Mouse (Mus musculus) forebrain, embryonic 12.5 days (tissue): ENCODE results near the gene Zrsr1. TPM values are rescaled to one million over a fixed set of nuclear protein-coding genes. Genes with fewer than 3 reads are reported as not detected.

Experiments used
- ATAC-seq: fragments of 200-750 bp; cut with Nextera tagmentation; 2 replicates; pipeline ENCODE4 v1.8.0; 2017; ENCODE audit warnings: moderate TSS enrichment; ENCODE audit not compliant: low FRiP score
- H3K27ac ChIP-seq: fragments of 300-500 bp; sonication (generic); 2 replicates; pipeline ENCODE4 v1.5.1; 2016; ENCODE audit warnings: mild to moderate bottlenecking
- H3K27me3 ChIP-seq: fragments of 300-500 bp; sonication (generic); 2 replicates; pipeline ENCODE4 v1.6.1; 2016; ENCODE audit warnings: mild to moderate bottlenecking
- H3K36me3 ChIP-seq: fragments of 300-500 bp; sonication (generic); replicated peaks from 2 replicates; pipeline ENCODE4 v1.6.1; 2016; ENCODE audit warnings: mild to moderate bottlenecking
- H3K4me1 ChIP-seq: fragments of 300-500 bp; sonication (generic); 2 replicates; pipeline ENCODE4 v1.6.1; 2016
- H3K4me2 ChIP-seq: fragments of 300-500 bp; sonication (generic); 2 replicates; pipeline ENCODE4 v1.6.1; 2016; ENCODE audit warnings: mild to moderate bottlenecking, moderate library complexity
- H3K4me3 ChIP-seq: fragments of 300-500 bp; sonication (generic); replicated peaks from 2 replicates; pipeline ENCODE4 v1.5.1; 2016; ENCODE audit warnings: mild to moderate bottlenecking
- H3K9ac ChIP-seq: fragments of 300-500 bp; sonication (generic); 2 replicates; pipeline ENCODE4 v1.6.1; 2016; ENCODE audit warnings: mild to moderate bottlenecking
- H3K9me3 ChIP-seq: fragments of 300-500 bp; sonication (generic); 2 replicates; pipeline ENCODE4 v1.6.1; 2016
- WGBS: fragments of 180-500 bp; shearing (Covaris S2); methylation state at CpG from one replicate; pipeline ENCODE4 v1.1.7; 2016; 5-methylcytosine and 5-hydroxymethylcytosine counted together
- polyA plus RNA-seq: library from polyadenylated mRNA; unstranded; fragments of >200 nt; fragmentation: Nextera tagmentation; extraction: Ambion mirVana; gene quantifications from 2 replicates; pipeline ENCODE4 v1.2.1, GENCODE M21; 2016

Zrsr1 gene
- polyA plus RNA-seq, 1 experiment from 2014 or later: 4.2 TPM

DNA sequence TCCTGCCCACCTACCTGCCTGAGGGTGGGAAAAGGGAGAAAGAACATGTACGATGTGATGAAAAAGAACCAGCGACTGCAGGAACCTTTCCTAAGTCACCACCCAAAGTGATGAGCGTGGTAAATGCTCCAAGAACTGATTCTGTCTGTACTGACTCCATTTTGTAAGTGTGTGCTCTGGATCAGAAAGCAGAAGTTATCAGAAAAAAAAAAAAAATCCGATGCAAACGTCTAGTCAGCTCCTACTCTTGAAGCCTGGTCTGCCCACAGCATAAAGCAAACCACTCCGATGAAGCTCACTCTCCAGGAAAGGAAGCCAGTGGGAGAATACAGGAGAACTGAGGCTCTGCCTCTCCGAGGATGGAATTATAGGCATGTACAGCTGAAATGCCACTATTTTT is 19.1 kb upstream of the Zrsr1 start:
- Histone ChIP-seq H3K36me3 (peaks cover 4% of the 10 kb centered on the region; the same call in 1 of the 2 replicates), H3K4me2 (no peak overlapping the region), H3K27me3 (no peaks in the 10 kb centered on the region), H3K9me3 (no peaks in the 10 kb centered on the region), H3K9ac (no peak overlapping the region), H3K27ac (no peak overlapping the region), H3K4me3 (no peak overlapping the region), H3K4me1 (no peaks in the 10 kb centered on the region)
- ATAC-seq: no peak
- 92% methylated on average over 7 of the region's 7 CpGs for WGBS

DNA sequence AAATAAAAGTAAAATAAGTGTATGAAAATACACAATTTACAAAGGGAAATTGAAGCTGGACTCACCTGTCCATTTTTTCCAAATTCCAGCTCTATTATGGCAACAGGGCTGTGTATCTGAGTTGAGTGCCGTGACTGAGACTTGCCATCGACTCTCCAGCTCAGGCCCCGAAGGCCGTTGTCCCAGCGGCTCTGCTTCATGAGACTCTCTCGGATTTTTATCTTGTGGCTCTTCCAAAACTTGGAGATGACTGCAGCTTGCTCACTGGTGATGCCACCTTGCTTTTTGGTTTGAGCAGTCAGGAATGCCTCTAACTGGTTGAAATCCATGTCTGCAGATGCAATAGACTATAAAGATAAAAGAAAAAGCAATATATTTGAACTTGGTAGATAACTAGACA is 15.5 kb upstream of the Zrsr1 start:
- WGBS: 92% methylated on average over 6 of the region's 6 CpGs

GRCm38 (mm10) chr11:22956830-22957229 is 15.0 kb upstream of the Zrsr1 start:
- no peak overlapping the region for H3K27ac ChIP-seq
- ATAC-seq: no peak
- no peaks in the 10 kb centered on the region for H3K4me1 ChIP-seq
- H3K4me2 ChIP-seq: no peak overlapping the region
- no peaks in the 10 kb centered on the region for H3K9me3 ChIP-seq
- H3K36me3 ChIP-seq: peaks cover 4% of the 10 kb centered on the region; the same call in 1 of the 2 replicates
- WGBS: 80% methylated on average over 4 of the region's 4 CpGs
- H3K4me3 ChIP-seq: no peak overlapping the region
- no peaks in the 10 kb centered on the region for H3K27me3 ChIP-seq
- no peak overlapping the region for H3K9ac ChIP-seq

More for the DNA sequence above, 15.5 kb upstream of the Zrsr1 start:
- H3K9me3 ChIP-seq: no peaks in the 10 kb centered on the region
- no peaks in the 10 kb centered on the region for H3K27me3 ChIP-seq
- no peak overlapping the region for H3K4me3 ChIP-seq
- H3K36me3 ChIP-seq: peaks cover 4% of the 10 kb centered on the region; the same call in 1 of the 2 replicates
- no peaks in the 10 kb centered on the region for H3K4me1 ChIP-seq
- no peak for ATAC-seq
- H3K27ac ChIP-seq: no peak overlapping the region
- H3K9ac ChIP-seq: no peak overlapping the region
- no peak overlapping the region for H3K4me2 ChIP-seq

DNA sequence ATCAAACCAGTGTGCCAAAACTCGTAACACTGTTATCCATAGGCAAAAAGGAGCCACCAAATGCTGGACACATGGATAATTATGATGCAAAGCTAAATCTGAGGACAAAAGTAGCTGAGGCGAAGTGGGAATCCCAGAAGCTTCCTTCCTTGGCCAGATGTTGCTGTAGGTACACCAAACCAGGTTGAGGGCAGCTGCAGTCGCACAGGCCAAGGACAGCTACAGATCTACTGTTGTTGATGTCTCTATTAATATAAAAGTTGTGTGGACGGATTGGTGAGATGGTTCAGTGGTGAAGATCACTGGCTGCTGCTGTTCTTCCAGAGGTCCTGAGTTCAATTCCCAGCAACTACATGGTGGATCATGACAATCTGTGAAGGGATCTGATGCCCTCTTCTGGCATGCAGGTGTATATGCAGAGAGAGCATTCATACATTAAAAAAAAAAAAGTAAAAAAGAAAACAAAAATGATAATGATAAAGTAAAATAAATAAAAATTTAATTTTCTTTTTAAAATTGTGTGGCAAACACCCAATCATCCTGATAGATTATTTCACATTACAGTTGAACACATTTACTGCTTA is 13.9 kb upstream of the Zrsr1 start:
- no peak overlapping the region for H3K4me2 ChIP-seq
- H3K36me3 ChIP-seq: peaks cover 4% of the 10 kb centered on the region; the same call in 1 of the 2 replicates
- no peaks in the 10 kb centered on the region for H3K4me1 ChIP-seq
- H3K27ac ChIP-seq: no peak overlapping the region
- no peaks in the 10 kb centered on the region for H3K9me3 ChIP-seq
- H3K27me3 ChIP-seq: no peaks in the 10 kb centered on the region
- 92% methylated on average over 4 of the region's 4 CpGs for WGBS
- ATAC-seq: no peak
- no peak overlapping the region for H3K9ac ChIP-seq
- no peak overlapping the region for H3K4me3 ChIP-seq

- Histone ChIP-seq H3K27ac (no peak overlapping the region), H3K27me3 (no peaks in the 10 kb centered on the region), H3K4me3 (no peak overlapping the region), H3K9ac (no peak overlapping the region), H3K4me2 (no peak overlapping the region), H3K4me1 (no peaks in the 10 kb centered on the region), H3K36me3 (peaks cover 5% of the 10 kb centered on the region; the same call in 1 of the 2 replicates), H3K9me3 (no peaks in the 10 kb centered on the region)
- 96% methylated on average over 1 of the region's 1 CpGs for WGBS
- 0 out of 2 replicates have a peak, but pooled peaks have one; percentile 41 for ATAC-seq
These were observed 9.7 kb upstream of the Zrsr1 start for GRCm38 (mm10) chr11:22962101-22962500.

- Histone ChIP-seq H3K4me2 (no peak overlapping the region), H3K36me3 (peaks cover 9% of the 10 kb centered on the region; the same call in 1 of the 2 replicates), H3K4me3 (no peak overlapping the region), H3K4me1 (no peaks in the 10 kb centered on the region), H3K27me3 (no peaks in the 10 kb centered on the region), H3K9me3 (no peaks in the 10 kb centered on the region), H3K27ac (no peak overlapping the region), H3K9ac (no peak overlapping the region)
- no peak for ATAC-seq
- 86% methylated on average over 4 of the region's 4 CpGs for WGBS
These were observed 7.4 kb upstream of the Zrsr1 start for GRCm38 (mm10) chr11:22964401-22964800.

DNA sequence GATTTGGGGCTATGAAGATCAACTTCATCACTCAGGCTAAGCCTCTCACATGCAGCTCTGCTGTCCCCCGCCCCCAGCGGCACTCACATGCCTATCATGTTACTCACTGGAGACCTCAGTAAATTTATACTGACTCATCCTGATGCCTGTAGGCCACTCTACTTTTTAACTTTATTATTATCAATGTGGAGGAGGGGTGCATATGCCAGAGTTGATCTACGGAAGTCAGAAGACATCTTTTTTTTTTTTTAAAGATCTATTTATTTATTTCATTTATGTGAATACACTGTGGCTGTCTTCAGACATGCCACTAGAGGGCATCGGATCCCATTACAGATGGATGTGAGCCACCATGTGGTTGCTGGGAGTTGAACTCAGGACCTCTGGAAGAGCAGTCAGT is 6.3 kb upstream of the Zrsr1 start:
- H3K27me3 ChIP-seq: no peaks in the 10 kb centered on the region
- no peak overlapping the region for H3K4me3 ChIP-seq
- H3K4me1 ChIP-seq: no peaks in the 10 kb centered on the region
- no peak for ATAC-seq
- peaks cover 14% of the 10 kb centered on the region; the same call in 1 of the 2 replicates for H3K36me3 ChIP-seq
- WGBS: 85% methylated on average over 4 of the region's 4 CpGs
- H3K9me3 ChIP-seq: 0 out of 2 replicates have a peak, but pooled peaks cover 1% of the 10 kb centered on the region
- H3K9ac ChIP-seq: no peak overlapping the region
- no peak overlapping the region for H3K4me2 ChIP-seq
- no peak overlapping the region for H3K27ac ChIP-seq

DNA sequence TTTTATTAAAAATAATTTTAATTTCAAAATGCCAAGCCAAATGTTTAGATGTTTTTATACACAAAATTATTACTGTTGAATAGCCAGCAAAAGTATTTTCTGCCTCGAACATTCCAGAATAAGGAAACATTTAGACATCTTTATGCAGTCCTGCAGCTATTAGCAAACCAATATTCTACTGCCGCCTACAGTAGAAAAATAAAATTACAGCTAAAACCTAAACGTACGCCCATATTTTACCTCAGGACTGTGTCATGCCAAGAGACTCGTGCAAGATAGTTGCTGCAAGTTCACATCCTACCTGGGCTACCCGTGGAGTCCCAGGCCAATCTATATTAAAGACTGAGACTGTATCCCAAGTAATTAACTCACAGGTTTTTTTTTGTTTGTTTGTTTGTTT is 2.3 kb upstream of the Zrsr1 start:
- Histone ChIP-seq H3K27ac (no peak overlapping the region), H3K27me3 (no peaks in the 10 kb centered on the region), H3K4me3 (no peak overlapping the region), H3K9me3 (peaks cover 26% of the 10 kb centered on the region), H3K4me2 (no peak overlapping the region), H3K36me3 (peaks cover 27% of the 10 kb centered on the region), H3K4me1 (peaks cover 5% of the 10 kb centered on the region), H3K9ac (no peak overlapping the region)
- WGBS: 72% methylated on average over 6 of the region's 6 CpGs
- ATAC-seq: no peak

DNA sequence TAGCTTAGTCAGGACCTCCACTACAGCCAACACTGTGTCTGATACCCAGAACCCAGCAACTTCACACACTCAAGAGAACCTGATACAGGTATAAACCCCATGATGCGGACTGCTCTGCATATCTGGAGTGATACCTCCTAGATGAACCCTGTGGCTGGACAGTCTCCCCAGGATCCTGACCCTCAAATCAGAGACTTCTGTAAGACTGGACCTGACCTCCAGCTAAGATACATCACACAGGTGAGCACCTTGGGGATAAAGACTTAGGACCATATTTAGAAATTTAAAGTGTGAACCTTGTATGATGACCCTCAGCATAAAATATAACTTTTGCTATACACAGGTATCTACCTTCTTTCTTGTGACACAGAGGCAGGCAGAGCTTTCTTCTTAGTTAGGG is 1.3 kb upstream of the Zrsr1 start:
- H3K9me3 ChIP-seq: peaks cover 26% of the 10 kb centered on the region
- H3K9ac ChIP-seq: no peak overlapping the region
- no peak overlapping the region for H3K27ac ChIP-seq
- H3K4me2 ChIP-seq: no peak overlapping the region
- peaks cover 7% of the 10 kb centered on the region for H3K4me1 ChIP-seq
- peaks cover 27% of the 10 kb centered on the region for H3K36me3 ChIP-seq
- no peak overlapping the region for H3K4me3 ChIP-seq
- ATAC-seq: no peak
- WGBS: 95% methylated on average over 1 of the region's 1 CpGs
- H3K27me3 ChIP-seq: no peaks in the 10 kb centered on the region

DNA sequence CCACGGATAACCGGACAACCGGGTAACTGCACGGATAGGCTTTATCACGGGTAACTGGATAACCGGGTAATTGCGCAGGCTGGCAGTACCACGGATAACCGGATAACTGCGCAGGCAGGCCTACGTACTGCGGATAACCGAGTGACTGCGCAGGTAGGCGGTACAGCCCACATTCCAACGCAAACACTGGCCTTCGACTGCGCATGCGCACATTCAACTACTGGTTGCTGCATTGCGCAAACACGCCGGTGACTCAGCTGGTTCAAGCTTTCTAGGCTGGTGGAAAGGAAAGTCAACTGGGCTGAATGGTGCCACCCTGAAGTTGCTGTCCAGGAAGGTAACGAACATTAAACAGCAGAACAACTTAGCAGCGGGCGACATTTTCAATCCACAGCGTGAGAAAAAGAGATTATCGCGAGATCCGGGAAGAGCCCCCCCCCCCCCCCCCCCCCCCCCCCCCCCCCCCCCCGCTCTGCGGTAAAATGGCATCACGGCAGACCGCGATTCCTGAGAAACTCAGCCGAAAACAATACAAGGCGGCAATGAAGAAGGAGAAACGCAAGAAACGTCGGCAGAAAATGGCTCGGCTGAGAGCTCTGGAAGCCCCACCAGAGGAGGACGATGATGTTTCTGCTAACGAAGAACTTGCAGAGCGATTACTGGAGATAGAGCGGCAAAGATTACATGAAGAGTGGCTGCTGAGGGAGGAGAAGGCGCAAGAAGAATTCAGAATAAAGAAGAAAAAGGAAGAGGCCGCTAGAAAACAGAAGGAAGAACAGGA is 1.1 kb downstream of the Zrsr1 start:
- Histone ChIP-seq H3K9ac (peak overlapping the region; percentile 59), H3K27ac (peak overlapping the region; percentile 69; the same call in 1 of the 2 replicates), H3K9me3 (peaks cover 26% of the 10 kb centered on the region), H3K4me1 (peaks cover 26% of the 10 kb centered on the region), H3K4me3 (peak overlapping the region; percentile 50), H3K4me2 (peak overlapping the region; percentile 65), H3K36me3 (peaks cover 24% of the 10 kb centered on the region), H3K27me3 (no peaks in the 10 kb centered on the region)
- ATAC-seq: peak; percentile 71
- WGBS: 47% methylated on average over 41 of the region's 46 CpGs

DNA sequence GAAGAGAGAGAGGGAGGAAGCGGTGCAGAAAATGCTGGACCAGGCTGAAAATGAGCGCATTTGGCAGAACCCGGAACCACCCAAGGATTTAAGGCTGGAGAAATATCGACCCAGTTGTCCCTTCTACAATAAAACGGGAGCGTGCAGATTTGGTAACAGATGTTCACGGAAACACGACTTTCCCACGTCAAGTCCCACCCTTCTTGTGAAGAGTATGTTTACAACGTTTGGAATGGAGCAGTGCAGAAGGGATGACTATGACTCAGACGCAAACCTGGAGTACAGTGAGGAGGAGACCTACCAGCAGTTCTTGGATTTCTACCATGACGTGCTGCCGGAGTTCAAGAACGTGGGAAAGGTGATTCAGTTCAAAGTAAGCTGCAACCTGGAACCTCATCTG is 1.8 kb downstream of the Zrsr1 start:
- Histone ChIP-seq H3K9ac (peak overlapping the region; percentile 59), H3K36me3 (peaks cover 28% of the 10 kb centered on the region), H3K27me3 (no peaks in the 10 kb centered on the region), H3K27ac (peak overlapping the region; percentile 69; the same call in 1 of the 2 replicates), H3K9me3 (peaks cover 26% of the 10 kb centered on the region), H3K4me2 (peak overlapping the region; percentile 65), H3K4me3 (peak overlapping the region; percentile 50), H3K4me1 (peaks cover 26% of the 10 kb centered on the region)
- ATAC-seq: no peak
- 52% methylated on average over 14 of the region's 14 CpGs for WGBS

- Histone ChIP-seq H3K9ac (no peak overlapping the region), H3K9me3 (peaks cover 5% of the 10 kb centered on the region; the same call in 1 of the 2 replicates), H3K4me2 (no peak overlapping the region), H3K36me3 (peaks cover 20% of the 10 kb centered on the region), H3K4me3 (no peak overlapping the region), H3K27ac (no peak overlapping the region), H3K27me3 (no peaks in the 10 kb centered on the region), H3K4me1 (peaks cover 37% of the 10 kb centered on the region)
- WGBS: 90% methylated on average over 3 of the region's 3 CpGs
- ATAC-seq: no peak
These were observed 6.4 kb downstream of the Zrsr1 start for GRCm38 (mm10) chr11:22978215-22978614.
